Mouse (Mus musculus) forelimb bud, embryonic 11.5 days (tissue): Measurements from ENCODE around the gene Dbh.

ENCODE experiments used
- DNase-seq: peaks from one replicate; pipeline ENCODE4 v3.0.0-alpha.2; 2012; ENCODE audit warnings: low read depth, low spot score

Gene Dbh

GRCm38 (mm10) chr2:27218569-27218968 lies 53.5 kb downstream of the Dbh start:
- no peak for DNase-seq

GRCm38 (mm10) chr2:27223012-27223421 lies 58.0 kb downstream of the Dbh start:
- DNase-seq, result no peak

- no peak for DNase-seq
Measured at GRCm38 (mm10) chr2:27226572-27226971, 61.5 kb downstream of the Dbh start.

- DNase-seq, result no peak
Measured at GRCm38 (mm10) chr2:27228809-27229480, 63.9 kb downstream of the Dbh start.

GRCm38 (mm10) chr2:27229481-27230105 lies 64.6 kb downstream of the Dbh start:
- DNase-seq, result no peak

- no peak for DNase-seq
Measured at GRCm38 (mm10) chr2:27232376-27232775, 67.3 kb downstream of the Dbh start.
